Mouse (Mus musculus) regulatory T cell (primary cell): Measurements from ENCODE around the gene Capns2.

ENCODE experiments used
- in situ Hi-C: fragments of 300-600 bp; cut with MboI, MseI; formaldehyde crosslinking; loops from one replicate; pipeline ENCODE4 v1.15.1; 2025; ENCODE audit warnings: high pct_unique_total_duplicates

Capns2 gene

GRCm38 (mm10) chr8:92903488-92904135, 2.4 kb downstream of the Capns2 start:
- in situ Hi-C loops, result no loop called here

DNA sequence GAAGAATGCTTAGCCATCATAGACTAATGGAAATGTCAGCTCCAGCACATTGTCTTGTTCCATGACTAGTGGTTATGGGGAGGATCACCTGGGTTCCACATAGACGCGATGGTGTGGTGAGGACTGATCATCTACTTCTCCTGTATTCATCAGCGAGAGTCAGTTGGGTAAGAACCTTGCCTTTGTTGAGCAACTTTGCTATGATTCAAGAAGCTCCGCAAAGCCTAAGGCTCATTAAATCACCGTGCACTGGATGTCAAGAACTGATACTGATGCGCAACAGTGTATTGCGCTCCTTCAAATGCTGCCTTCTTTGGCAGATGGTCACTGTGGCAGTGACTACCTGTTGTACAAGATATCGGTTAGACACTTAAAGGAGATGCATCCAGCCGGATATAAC, 5.3 kb downstream of the Capns2 start:
- in situ Hi-C loops, result no loop called here

- in situ Hi-C loops, result no loop called here
These were observed 7.2 kb downstream of the Capns2 start for GRCm38 (mm10) chr8:92908448-92908847.

DNA sequence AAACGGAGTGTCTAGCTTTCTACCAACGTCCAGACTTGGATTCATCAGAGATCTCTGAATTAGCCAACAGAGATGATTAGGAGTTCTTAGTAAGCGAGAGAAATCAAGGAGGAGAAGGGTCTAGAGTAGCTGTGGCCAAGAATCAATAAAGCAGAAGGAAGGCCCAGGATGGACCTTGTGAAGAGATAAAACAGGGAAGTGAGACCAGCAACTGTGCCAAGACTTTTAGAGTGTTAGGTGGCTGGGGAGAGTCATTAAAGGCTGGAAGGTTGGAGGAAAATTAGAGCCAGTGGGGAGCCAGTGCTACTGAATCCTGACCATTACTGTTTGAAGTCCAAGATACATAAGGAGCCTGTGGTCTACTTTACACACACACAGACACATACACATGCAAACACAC, 10.3 kb downstream of the Capns2 start:
- in situ Hi-C loops, result no loop called here

DNA sequence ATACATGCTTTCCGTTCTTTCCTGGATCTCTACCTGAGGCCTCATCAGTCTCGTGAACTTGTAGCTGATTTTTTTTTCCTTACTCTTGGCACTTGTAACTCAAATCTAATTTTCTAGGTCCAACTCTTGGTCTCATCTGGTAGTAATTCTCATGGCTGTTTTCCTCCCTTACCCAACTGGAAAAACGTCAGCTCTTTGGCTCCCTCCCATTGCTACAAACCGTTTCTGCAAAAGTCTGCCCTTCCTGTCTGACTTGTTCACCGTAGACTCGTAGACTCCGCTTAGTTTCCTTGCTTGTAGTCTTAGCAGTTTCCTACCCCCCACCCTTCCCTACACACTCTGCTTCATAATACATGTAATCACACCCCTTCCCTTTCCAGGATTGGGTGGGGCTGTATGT, 12.2 kb downstream of the Capns2 start:
- in situ Hi-C loops, result no loop called here

DNA sequence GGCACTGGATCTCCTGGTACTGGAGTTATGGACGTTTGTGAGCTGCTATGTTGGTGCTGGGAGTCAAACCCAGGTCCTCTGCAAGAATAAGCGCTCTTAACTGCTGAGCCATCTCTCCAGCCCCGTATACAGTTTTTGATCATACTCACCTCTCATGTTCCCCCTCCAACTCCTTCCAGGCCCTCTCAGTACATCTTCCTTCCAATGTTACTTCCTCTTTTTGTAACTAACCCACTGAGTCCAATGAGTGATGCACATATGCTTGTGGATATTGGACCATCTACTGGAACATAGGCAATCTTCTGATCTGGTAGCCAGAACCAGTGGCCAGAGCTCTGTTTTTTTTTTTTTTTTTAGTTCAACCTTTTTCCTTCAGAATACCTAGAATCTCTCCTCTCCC, 14.9 kb downstream of the Capns2 start:
- in situ Hi-C loops, result no loop called here

GRCm38 (mm10) chr8:92921768-92922167, 20.6 kb downstream of the Capns2 start:
- in situ Hi-C loops, result no loop called here

DNA sequence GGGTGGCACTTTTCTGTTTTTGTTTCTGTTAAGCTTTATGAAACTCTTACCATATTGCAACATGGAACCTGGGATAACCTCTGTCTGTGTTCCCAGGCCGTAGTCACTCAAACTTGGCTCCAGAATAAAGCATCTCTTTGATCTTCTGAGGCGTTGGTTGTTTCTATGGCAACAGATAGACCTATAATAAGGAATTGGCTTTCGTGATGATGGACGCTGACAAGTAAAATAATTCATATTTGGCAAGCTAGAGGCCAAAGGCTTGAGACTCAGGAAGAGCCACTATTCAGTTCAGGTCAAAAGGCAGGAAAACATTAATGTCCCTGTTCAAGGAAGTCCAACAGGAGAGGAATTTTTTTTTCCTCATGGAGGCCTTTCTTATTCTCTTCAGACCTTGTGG, 27.8 kb downstream of the Capns2 start:
- in situ Hi-C loops, result no loop called here

DNA sequence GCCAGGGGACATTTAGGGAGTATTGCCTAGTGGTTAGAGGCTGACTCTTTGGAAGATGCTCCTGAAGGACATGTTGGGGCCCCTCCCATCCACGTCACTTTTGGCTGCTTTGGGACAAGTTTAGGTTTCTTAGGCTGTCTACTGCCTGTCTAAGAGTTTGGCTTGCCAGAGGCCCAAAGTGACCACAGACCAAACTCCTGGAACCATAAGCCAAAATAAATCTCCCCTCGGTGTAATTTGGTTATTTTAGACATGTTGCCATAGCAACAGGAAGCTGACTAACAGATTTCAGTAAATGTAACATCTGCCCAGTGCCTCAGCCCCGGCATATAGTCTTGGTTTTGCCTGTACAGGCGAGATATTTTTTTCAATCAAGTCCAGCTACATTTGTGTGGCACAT, 36.8 kb downstream of the Capns2 start:
- in situ Hi-C loops, result no loop called here

GRCm38 (mm10) chr8:92949071-92949470, 47.9 kb downstream of the Capns2 start:
- in situ Hi-C loops, result no loop called here

GRCm38 (mm10) chr8:92950639-92951371, 49.6 kb downstream of the Capns2 start:
- in situ Hi-C loops, result no loop called here
